Mouse (Mus musculus) MEL (cell line): ENCODE data around the gene Eif2b5. TPM values are rescaled to one million over a fixed set of nuclear protein-coding genes. Genes with fewer than 3 reads are reported as not detected.

Experiments used
- DNase-seq: peaks from one replicate; pipeline ENCODE4 v3.0.0; 2011; ENCODE audit warnings: low read depth, low spot score
- H3K27ac ChIP-seq: 2 replicates; pipeline ENCODE4 v1.5.1; 2012; ENCODE audit warnings: low read depth, mild to moderate bottlenecking, control low read depth, low read length, moderate library complexity; ENCODE audit not compliant: control insufficient read depth
- H3K27me3 ChIP-seq, 2 experiments: fragments of 150-350 bp in 1 of 2; sonication (generic) in 1 of 2; 2 replicates each; pipeline ENCODE4 v1.6.1; 2012; ENCODE audit warnings: low read length in 2 of 2, mild to moderate bottlenecking in 2 of 2, improper control_type of control experiment in 1 of 2, moderate library complexity in 1 of 2; ENCODE audit not compliant: insufficient read depth in 2 of 2, control insufficient read depth in 1 of 2
- H3K36me3 ChIP-seq, 2 experiments: 2 replicates each; pipeline ENCODE4 v1.6.1; 2012 to 2014; ENCODE audit warnings: low read length in 2 of 2, improper control_type of control experiment in 1 of 2, inconsistent platforms in 1 of 2, mild to moderate bottlenecking in 1 of 2; ENCODE audit not compliant: insufficient read depth in 2 of 2, control insufficient read depth in 1 of 2
- H3K4me1 ChIP-seq, 2 experiments: fragments of 150-350 bp in 1 of 2; sonication (generic) in 1 of 2; 2 replicates each; pipeline ENCODE4 v1.6.1; 2012; ENCODE audit warnings: low read length in 2 of 2, improper control_type of control experiment in 1 of 2, mild to moderate bottlenecking in 1 of 2; ENCODE audit not compliant: insufficient read depth in 2 of 2, control insufficient read depth in 1 of 2
- H3K4me3 ChIP-seq, 2 experiments: fragments of 150-350 bp in 1 of 2; sonication (generic) in 1 of 2; 2 replicates each; pipeline ENCODE4 v1.5.1; 2012; ENCODE audit warnings: low read depth in 2 of 2, low read length in 2 of 2, mild to moderate bottlenecking in 2 of 2, moderate library complexity in 2 of 2, control low read depth in 1 of 2, improper control_type of control experiment in 1 of 2; ENCODE audit not compliant: control insufficient read depth in 1 of 2, insufficient read depth in 1 of 2
- H3K79me2 ChIP-seq: 2 replicates; pipeline ENCODE4 v1.6.1; 2012; ENCODE audit warnings: mild to moderate bottlenecking, low read length, moderate library complexity; ENCODE audit not compliant: control insufficient read depth, poor library complexity, insufficient read depth
- H3K9ac ChIP-seq: 2 replicates; pipeline ENCODE4 v1.6.1; 2012; ENCODE audit warnings: low read depth, mild to moderate bottlenecking, control low read depth, low read length, moderate library complexity; ENCODE audit not compliant: control insufficient read depth, poor library complexity, severe bottlenecking
- H3K9me3 ChIP-seq: fragments of 150-350 bp; sonication (generic); replicated peaks from 2 replicates; pipeline ENCODE4 v1.6.1; 2012; ENCODE audit warnings: mild to moderate bottlenecking, low read length, improper control_type of control experiment, moderate library complexity; ENCODE audit not compliant: insufficient read depth
- BHLHE40 ChIP-seq: IDR thresholded peaks from 2 replicates; pipeline ENCODE4 v1.6.1; 2012; ENCODE audit warnings: low read depth, mild to moderate bottlenecking, inconsistent platforms, low read length, improper control_type of control experiment, borderline replicate concordance
- CHD2 ChIP-seq: IDR thresholded peaks from 2 replicates; pipeline ENCODE4 v1.6.1; 2011; ENCODE audit warnings: low read length, improper control_type of control experiment
- E2F4 ChIP-seq: IDR thresholded peaks from 2 replicates; pipeline ENCODE4 v1.6.1; 2011; ENCODE audit warnings: low read depth, low read length, improper control_type of control experiment, borderline replicate concordance
- ELF1 ChIP-seq: IDR thresholded peaks from 2 replicates; pipeline ENCODE4 v1.6.1; 2014; ENCODE audit warnings: low read depth, mild to moderate bottlenecking, inconsistent platforms, low read length, improper control_type of control experiment, moderate library complexity
- EP300 ChIP-seq, 2 experiments: IDR thresholded peaks; 2 replicates each; pipeline ENCODE4 v1.6.1; 2011; ENCODE audit warnings: improper control_type of control experiment in 2 of 2, low read length in 2 of 2, low read depth in 1 of 2, mild to moderate bottlenecking in 1 of 2
- ETS1 ChIP-seq: IDR thresholded peaks from 2 replicates; pipeline ENCODE4 v1.6.1; 2012; ENCODE audit warnings: low read depth, mild to moderate bottlenecking, inconsistent platforms, low read length, improper control_type of control experiment, moderate library complexity
- GABPA ChIP-seq: IDR thresholded peaks from 2 replicates; pipeline ENCODE4 v1.6.1; 2012; ENCODE audit warnings: low read depth, mild to moderate bottlenecking, inconsistent platforms, low read length, improper control_type of control experiment, moderate library complexity
- GATA1 ChIP-seq: IDR thresholded peaks from 2 replicates; pipeline ENCODE4 v1.6.1; 2011; ENCODE audit warnings: low read depth, low read length, improper control_type of control experiment
- JUND ChIP-seq: IDR thresholded peaks from 2 replicates; pipeline ENCODE4 v1.6.1; 2011; ENCODE audit warnings: low read depth, mild to moderate bottlenecking, improper control_type of control experiment, low read length
- MAFK ChIP-seq: IDR thresholded peaks from 2 replicates; pipeline ENCODE4 v1.6.1; 2011; ENCODE audit warnings: low read depth, mild to moderate bottlenecking, low read length, improper control_type of control experiment, borderline replicate concordance
- MAZ ChIP-seq: IDR thresholded peaks from 2 replicates; pipeline ENCODE4 v1.6.1; 2012; ENCODE audit warnings: low read depth, mild to moderate bottlenecking, inconsistent platforms, low read length, improper control_type of control experiment
- MXI1 ChIP-seq: IDR thresholded peaks from 2 replicates; pipeline ENCODE4 v1.6.1; 2011; ENCODE audit warnings: mild to moderate bottlenecking, low read depth, low read length, improper control_type of control experiment
- MYB ChIP-seq: IDR thresholded peaks from 2 replicates; pipeline ENCODE4 v1.6.1; 2011; ENCODE audit warnings: mild to moderate bottlenecking, low read depth, low read length, improper control_type of control experiment
- NRF1 ChIP-seq: IDR thresholded peaks from 2 replicates; pipeline ENCODE4 v1.6.1; 2014; ENCODE audit warnings: low read depth, mild to moderate bottlenecking, inconsistent platforms, low read length, improper control_type of control experiment, moderate library complexity; ENCODE audit not compliant: poor library complexity, insufficient read depth, severe bottlenecking
- POLR2A ChIP-seq, 2 experiments: IDR thresholded peaks; 2 replicates each; pipeline ENCODE4 v1.6.1; 2011 to 2012; ENCODE audit warnings: low read length in 2 of 2, mild to moderate bottlenecking in 2 of 2, control low read depth in 1 of 2, improper control_type of control experiment in 1 of 2, low read depth in 1 of 2, moderate library complexity in 1 of 2; ENCODE audit not compliant: control insufficient read depth in 1 of 2, insufficient read depth in 1 of 2, poor library complexity in 1 of 2
- POLR2AphosphoS2 ChIP-seq: IDR thresholded peaks from 2 replicates; pipeline ENCODE4 v1.6.1; 2011; ENCODE audit warnings: low read length, improper control_type of control experiment
- SMC3 ChIP-seq: IDR thresholded peaks from 2 replicates; pipeline ENCODE4 v1.6.1; 2011; ENCODE audit warnings: low read depth, low read length, improper control_type of control experiment
- TCF12 ChIP-seq: IDR thresholded peaks from 2 replicates; pipeline ENCODE4 v1.6.1; 2014; ENCODE audit warnings: low read depth, mild to moderate bottlenecking, inconsistent platforms, low read length, improper control_type of control experiment, moderate library complexity
- UBTF ChIP-seq: IDR thresholded peaks from 2 replicates; pipeline ENCODE4 v1.6.1; 2012; ENCODE audit warnings: low read depth, mild to moderate bottlenecking, inconsistent platforms, low read length, improper control_type of control experiment, moderate library complexity, borderline replicate concordance; ENCODE audit not compliant: insufficient read depth
- USF2 ChIP-seq, 2 experiments: IDR thresholded peaks; 2 replicates each; pipeline ENCODE4 v1.6.1; 2011 to 2012; ENCODE audit warnings: improper control_type of control experiment in 2 of 2, low read length in 2 of 2, borderline replicate concordance in 1 of 2, inconsistent platforms in 1 of 2, low read depth in 1 of 2, mild to moderate bottlenecking in 1 of 2; ENCODE audit not compliant: insufficient read depth in 1 of 2
- ZC3H11A ChIP-seq: IDR thresholded peaks from 2 replicates; pipeline ENCODE4 v1.6.1; 2012; ENCODE audit warnings: low read depth, mild to moderate bottlenecking, inconsistent platforms, low read length, improper control_type of control experiment
- ZKSCAN1 ChIP-seq: IDR thresholded peaks from 2 replicates; pipeline ENCODE4 v1.6.1; 2012; ENCODE audit warnings: low read depth, mild to moderate bottlenecking, inconsistent platforms, low read length, improper control_type of control experiment, moderate library complexity
- ZMIZ1 ChIP-seq: IDR thresholded peaks from 2 replicates; pipeline ENCODE4 v1.6.1; 2012; ENCODE audit warnings: low read depth, mild to moderate bottlenecking, inconsistent platforms, low read length, improper control_type of control experiment, moderate library complexity
- ZNF384 ChIP-seq: IDR thresholded peaks from 2 replicates; pipeline ENCODE4 v1.6.1; 2012; ENCODE audit warnings: low read depth, mild to moderate bottlenecking, inconsistent platforms, low read length, improper control_type of control experiment
- polyA plus RNA-seq, 2 experiments: library from polyadenylated mRNA; stranded (reverse) in 1 of 2; unstranded in 1 of 2; fragments of >175 nt in 1 of 2; fragments of >200 nt in 1 of 2; gene quantifications; 2 replicates each; pipeline versions ENCODE4 v1.2.1 to v1.2.4; 2012; ENCODE audit warnings: low replicate concordance in 2 of 2, low read depth in 1 of 2; ENCODE audit not compliant: insufficient read length in 2 of 2, insufficient read depth in 1 of 2, missing spikeins in 1 of 2
- total RNA-seq: library from RNA; depleted of rRNA; stranded (reverse); fragments of 300-350 nt; gene quantifications from 2 replicates; pipeline ENCODE4 v1.2.3, GENCODE M21; 2012

Eif2b5 gene
- total and polyA plus RNA-seq, 3 experiments: 91.1 to 131 (median 115) TPM

GRCm38 (mm10) chr16:20516726-20517201, 18.1 kb downstream of the Eif2b5 start, which contains the start of gene Dvl3 (continued):
- TF ChIP-seq NRF1 (0 out of 2 replicates have a peak, but pooled peaks have one; percentile 18), BHLHE40 (no peak), ZNF384 (no peak), ZMIZ1 (peak; percentile 28; the same call in 1 of the 2 replicates), MAZ (peak; percentile 50; the same call in 1 of the 2 replicates), JUND (no peak), GATA1 (no peak), MXI1 (peak; percentile 36; the same call in 1 of the 2 replicates), CHD2 (no peak), ETS1 (no peak), MAFK (no peak), ZC3H11A (no peak), SMC3 (no peak), MYB (no peak), EP300 (IDR thresholded peaks at IDR 0.05; ENCODE audit: low read depth in 1 of 2, low read length in 2 of 2) (no peak), POLR2A (IDR thresholded peaks at IDR 0.05; ENCODE audit: control insufficient read depth in 1 of 2, insufficient read depth in 1 of 2, low read depth in 1 of 2, low read length in 2 of 2, poor library complexity in 1 of 2) (peak; percentile 58 to 69), ELF1 (peak; percentile 72), USF2 (IDR thresholded peaks at IDR 0.05; ENCODE audit: borderline replicate concordance in 1 of 2, insufficient read depth in 1 of 2, low read depth in 1 of 2, low read length in 2 of 2) (no peak), TCF12 (peak; percentile 46), POLR2AphosphoS2 (0 out of 2 replicates have a peak, but pooled peaks have one; percentile 36), UBTF (no peak)

- peak; percentile 54 for DNase-seq
- Histone ChIP-seq H3K4me1 (peaks cover 0 to 15% of the 10 kb centered on the region in 2 experiments), H3K9me3 (no peaks in the 10 kb centered on the region), H3K9ac (peak overlapping the region; percentile 94), H3K27ac (peak overlapping the region; percentile 38), H3K79me2 (peaks cover 13% of the 10 kb centered on the region), H3K27me3 (no peaks in the 10 kb centered on the region), H3K4me3 (peak overlapping the region; percentile 92 to 99), H3K36me3 (peaks cover 0 to 4% of the 10 kb centered on the region in 2 experiments; a peak in 2 of 4 replicates)
- TF ChIP-seq E2F4 (no peak), JUND (no peak), BHLHE40 (no peak), GABPA (no peak), ZKSCAN1 (no peak), MXI1 (0 out of 2 replicates have a peak, but pooled peaks have one; percentile 29), POLR2AphosphoS2 (no peak)
These were observed 18.6 kb downstream of the Eif2b5 start for GRCm38 (mm10) chr16:20517216-20517615.
